Mouse (Mus musculus) liver, postnatal 0 days (tissue): ENCODE measurements at regions not wholly inside any gene's neighbourhood (a gene's known extent, or its start where the extent isn't known, plus 50 kb on each side); places are given as distances from the start of the nearest gene placed in this dataset.

Experiments
- CTCF ChIP-seq: sonication (generic); IDR thresholded peaks from 2 replicates; pipeline ENCODE4 v1.5.1; 2016; ENCODE audit warnings: antibody characterized with exemption, low read depth
- EP300 ChIP-seq: IDR thresholded peaks from 2 replicates; pipeline ENCODE4 v1.6.1; 2016; ENCODE audit warnings: antibody characterized with exemption, low read depth, mild to moderate bottlenecking

- TF ChIP-seq EP300 (no peak), CTCF (no peak)
These were observed 324.1 kb downstream of the Insc start for GRCm38 (mm10) chr7:115067641-115068040.
